Mouse (Mus musculus): ENCODE data around the gene Ryr3.
A peak's percentile ranks its signal among the peaks of the same experiment; 100 is the strongest.

Gene Ryr3

GRCm38 (mm10) chr2:113216746-113217461, at the start of gene Ryr3:
Gene Ryr3, minus strand, starts transcription at chr2:113217096.
- no peak for DNase-seq (ENCODE audit: low read depth)

- no peak for DNase-seq (ENCODE audit: low read depth)
Measured at GRCm38 (mm10) chr2:113238871-113239270, 22.0 kb upstream of the Ryr3 start.

- no peak for DNase-seq (ENCODE audit: low read depth)
Measured at GRCm38 (mm10) chr2:113236993-113237392, 20.1 kb upstream of the Ryr3 start.

- DNase-seq (ENCODE audit: low read depth) = peak; percentile 22
Measured at GRCm38 (mm10) chr2:113234559-113234958, 17.7 kb upstream of the Ryr3 start.

GRCm38 (mm10) chr2:113233356-113233755, 16.5 kb upstream of the Ryr3 start:
- DNase-seq (ENCODE audit: low read depth) = no peak

GRCm38 (mm10) chr2:113216105-113216745, 671 bp downstream of the Ryr3 start:
- no peak for DNase-seq (ENCODE audit: low read depth)

GRCm38 (mm10) chr2:113210023-113210422, 6.9 kb downstream of the Ryr3 start:
- no peak for DNase-seq (ENCODE audit: low read depth)

GRCm38 (mm10) chr2:113209263-113209662, 7.6 kb downstream of the Ryr3 start:
- DNase-seq (ENCODE audit: low read depth) = no peak

- DNase-seq (ENCODE audit: low read depth) = no peak
Measured at GRCm38 (mm10) chr2:113202857-113203256, 14.0 kb downstream of the Ryr3 start.

GRCm38 (mm10) chr2:113199030-113199679, 17.7 kb downstream of the Ryr3 start:
- no peak for DNase-seq (ENCODE audit: low read depth)

- DNase-seq (ENCODE audit: low read depth) = no peak
Measured at GRCm38 (mm10) chr2:113187158-113187557, 29.7 kb downstream of the Ryr3 start.

- DNase-seq (ENCODE audit: low read depth) = no peak
Measured at GRCm38 (mm10) chr2:113181701-113182100, 35.2 kb downstream of the Ryr3 start.

GRCm38 (mm10) chr2:113178047-113178446, 38.8 kb downstream of the Ryr3 start:
- no peak for DNase-seq (ENCODE audit: low read depth)

GRCm38 (mm10) chr2:113176337-113176736, 40.6 kb downstream of the Ryr3 start:
- DNase-seq (ENCODE audit: low read depth) = no peak

GRCm38 (mm10) chr2:113168096-113168495, 48.8 kb downstream of the Ryr3 start:
- no peak for DNase-seq (ENCODE audit: low read depth)

- DNase-seq (ENCODE audit: low read depth) = no peak
Measured at GRCm38 (mm10) chr2:113161494-113161893, 55.4 kb downstream of the Ryr3 start.

GRCm38 (mm10) chr2:113137766-113138165, 79.1 kb downstream of the Ryr3 start:
- no peak for DNase-seq (ENCODE audit: low read depth)

GRCm38 (mm10) chr2:113123476-113123875, 93.4 kb downstream of the Ryr3 start:
- no peak for DNase-seq (ENCODE audit: low read depth)

- no peak for DNase-seq (ENCODE audit: low read depth)
Measured at GRCm38 (mm10) chr2:113119080-113119479, 97.8 kb downstream of the Ryr3 start.

GRCm38 (mm10) chr2:113116788-113117187, 100.1 kb downstream of the Ryr3 start:
- no peak for DNase-seq (ENCODE audit: low read depth)

GRCm38 (mm10) chr2:113115897-113116283, 101.0 kb downstream of the Ryr3 start:
- DNase-seq (ENCODE audit: low read depth) = no peak

- no peak for DNase-seq (ENCODE audit: low read depth)
Measured at GRCm38 (mm10) chr2:113115248-113115896, 101.5 kb downstream of the Ryr3 start.

- no peak for DNase-seq (ENCODE audit: low read depth)
Measured at GRCm38 (mm10) chr2:113104609-113105008, 112.3 kb downstream of the Ryr3 start.

Measured in fibroblast of lung, adult 2 months (primary cell).